Mouse (Mus musculus) embryonic fibroblast, embryonic 13.5 days (primary cell): Measurements from ENCODE around the gene Dennd5a. TPM values are rescaled to one million over a fixed set of nuclear protein-coding genes. Genes with fewer than 3 reads are reported as not detected.
A peak's percentile ranks its signal among the peaks of the same experiment; 100 is the strongest.

Experiments used
- H3K27ac ChIP-seq: 2 replicates; pipeline ENCODE4 v1.5.1; 2012; ENCODE audit warnings: low read length, control low read depth, inconsistent platforms; ENCODE audit not compliant: insufficient read depth
- H3K4me1 ChIP-seq: 2 replicates; pipeline ENCODE4 v1.6.1; 2011; ENCODE audit warnings: low read length; ENCODE audit not compliant: control insufficient read depth, insufficient read depth
- H3K4me3 ChIP-seq: 2 replicates; pipeline ENCODE4 v1.5.1; 2011; ENCODE audit warnings: mild to moderate bottlenecking, control low read depth, low read length; ENCODE audit not compliant: insufficient read depth
- CTCF ChIP-seq: IDR thresholded peaks from 2 replicates; pipeline ENCODE4 v1.5.1; 2011; ENCODE audit warnings: mild to moderate bottlenecking, control low read depth, low read length, moderate library complexity, borderline replicate concordance; ENCODE audit not compliant: insufficient read depth
- POLR2A ChIP-seq: IDR thresholded peaks from 2 replicates; pipeline ENCODE4 v1.6.1; 2011; ENCODE audit warnings: low read depth, mild to moderate bottlenecking, control low read depth, low read length, moderate library complexity
- polyA plus RNA-seq: library from polyadenylated mRNA; stranded (reverse); fragments of >200 nt; gene quantifications from 2 replicates; pipeline ENCODE4 v1.2.4, GENCODE M21; 2011; ENCODE audit warnings: low read depth; ENCODE audit not compliant: missing spikeins, insufficient read length

Dennd5a gene
- polyA plus RNA-seq, 1 experiment, result 103 TPM

DNA sequence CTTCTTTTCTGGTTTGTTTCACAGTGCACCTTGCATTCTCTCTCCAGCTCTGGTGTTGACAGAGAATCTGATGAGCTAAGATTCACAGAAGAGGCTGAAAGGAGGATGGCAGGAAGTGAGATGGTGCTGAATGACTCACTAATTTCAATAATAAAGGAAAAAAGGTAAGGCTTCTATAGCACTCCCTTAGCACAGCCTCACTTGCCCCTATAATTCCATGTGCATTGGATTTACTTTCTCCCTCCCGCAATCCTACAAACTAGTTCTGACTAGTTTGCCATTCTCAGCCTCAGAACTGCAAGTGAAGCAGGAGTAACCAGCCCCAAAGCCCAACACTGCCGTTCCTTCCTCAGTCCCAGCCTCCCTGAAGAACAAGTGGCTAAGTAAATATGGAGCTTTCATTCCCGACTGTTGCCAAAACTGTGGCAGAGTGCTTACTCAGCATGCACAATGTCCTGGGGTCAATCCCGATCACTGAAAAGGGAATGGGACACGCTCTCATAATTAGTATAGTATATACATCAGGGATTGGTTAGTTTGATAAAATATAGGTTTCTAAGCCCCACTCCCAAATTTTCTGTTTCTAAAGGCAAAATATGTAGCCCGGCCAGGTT is 15.7 kb downstream of the Dennd5a start:
- no peak for TF ChIP-seq CTCF
- no peak overlapping the region for H3K4me3 ChIP-seq
- H3K4me1 ChIP-seq, result peaks cover 25% of the 10 kb centered on the region
- 0 out of 2 replicates have a peak overlapping the region, but pooled peaks have one; percentile 14 for H3K27ac ChIP-seq

DNA sequence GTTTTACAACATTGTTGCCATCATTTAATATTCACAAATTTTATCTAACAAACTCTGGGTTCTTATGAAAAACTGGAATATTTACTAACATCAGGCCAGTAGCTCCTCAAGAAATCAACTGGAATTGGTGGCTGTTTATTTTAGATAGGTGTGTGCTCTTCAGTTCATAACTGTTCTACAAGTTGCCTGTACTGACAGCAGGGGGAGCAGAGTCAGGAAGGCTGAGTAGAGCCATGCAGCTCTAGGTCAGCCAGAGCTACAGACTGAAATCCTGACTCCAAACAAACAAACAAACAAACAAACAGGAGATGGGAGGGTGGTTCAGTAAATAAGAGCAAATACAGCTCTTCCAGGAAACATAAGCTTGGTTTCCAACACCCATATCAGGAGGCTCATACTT is 30.6 kb downstream of the Dennd5a start:
- H3K27ac ChIP-seq, result no peak overlapping the region
- no peak overlapping the region for H3K4me3 ChIP-seq
- H3K4me1 ChIP-seq, result no peaks in the 10 kb centered on the region
- no peak for TF ChIP-seq POLR2A
- TF ChIP-seq CTCF, result 0 out of 2 replicates have a peak, but pooled peaks have one; percentile 21

DNA sequence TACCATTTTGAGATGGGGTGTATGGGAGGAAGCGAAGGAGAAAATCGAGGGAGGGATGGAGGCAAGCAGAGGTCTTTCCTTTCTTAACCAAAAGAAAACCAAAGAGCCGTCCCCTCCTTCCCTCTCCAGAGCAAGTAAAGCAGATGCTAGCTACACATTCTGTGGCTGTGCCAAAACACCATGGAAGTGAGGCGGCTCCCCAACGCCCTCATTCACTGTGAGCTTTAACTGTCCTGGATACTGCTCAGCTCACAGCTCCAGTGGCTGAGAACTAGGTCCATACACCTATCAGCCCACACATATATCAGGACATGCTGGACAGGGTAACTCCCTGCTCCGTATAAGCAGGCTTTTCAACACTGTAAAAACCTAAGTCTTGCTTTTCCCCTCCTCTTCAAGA is 31.9 kb downstream of the Dennd5a start:
- Histone ChIP-seq H3K4me1 (no peaks in the 10 kb centered on the region), H3K4me3 (no peak overlapping the region), H3K27ac (no peak overlapping the region)
- TF ChIP-seq CTCF (no peak), POLR2A (no peak)

DNA sequence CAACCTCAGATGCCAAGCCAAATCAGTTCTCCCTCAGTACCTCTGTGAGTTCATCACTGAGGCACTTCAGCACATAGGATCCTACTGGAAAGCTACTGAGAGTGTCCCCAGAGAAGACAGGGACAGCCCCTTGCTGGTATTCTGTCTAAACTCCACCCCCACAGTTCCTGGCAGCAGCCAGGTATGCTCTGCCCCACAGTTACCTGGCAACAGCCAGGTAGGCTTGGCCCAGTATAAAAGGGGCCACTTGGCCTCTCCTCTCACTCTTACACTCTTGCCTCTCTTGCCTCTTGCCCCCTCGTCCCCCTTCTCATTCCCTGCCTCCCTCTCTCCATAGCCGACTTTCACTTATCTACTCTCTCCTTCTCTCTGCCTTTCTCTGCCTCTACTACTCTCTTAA is 35.3 kb downstream of the Dennd5a start:
- Histone ChIP-seq H3K27ac (no peak overlapping the region), H3K4me1 (no peaks in the 10 kb centered on the region), H3K4me3 (no peak overlapping the region)
- TF ChIP-seq CTCF, result no peak
- no peak for TF ChIP-seq POLR2A

DNA sequence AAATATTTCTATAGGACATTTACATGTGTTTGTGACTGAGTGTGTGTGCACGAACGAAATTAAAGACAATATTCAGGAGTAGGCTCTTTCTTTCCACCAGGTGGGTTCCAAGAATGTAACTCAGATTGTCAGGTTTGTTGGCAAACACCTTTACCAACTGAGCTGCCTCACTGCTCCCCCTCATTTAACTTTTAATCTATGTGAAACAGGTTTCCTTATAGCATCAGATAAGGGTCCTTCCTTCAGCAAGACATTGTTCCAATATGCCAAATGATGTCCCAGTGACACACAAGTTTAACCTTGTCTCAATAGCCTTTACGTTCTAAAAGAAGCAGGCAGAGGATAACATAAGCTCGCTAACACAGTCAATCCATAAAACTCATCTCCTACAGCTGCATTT is 37.4 kb downstream of the Dennd5a start:
- H3K4me1 ChIP-seq, result no peaks in the 10 kb centered on the region
- TF ChIP-seq POLR2A, result no peak
- TF ChIP-seq CTCF, result no peak
- H3K4me3 ChIP-seq, result no peak overlapping the region
- no peak overlapping the region for H3K27ac ChIP-seq

DNA sequence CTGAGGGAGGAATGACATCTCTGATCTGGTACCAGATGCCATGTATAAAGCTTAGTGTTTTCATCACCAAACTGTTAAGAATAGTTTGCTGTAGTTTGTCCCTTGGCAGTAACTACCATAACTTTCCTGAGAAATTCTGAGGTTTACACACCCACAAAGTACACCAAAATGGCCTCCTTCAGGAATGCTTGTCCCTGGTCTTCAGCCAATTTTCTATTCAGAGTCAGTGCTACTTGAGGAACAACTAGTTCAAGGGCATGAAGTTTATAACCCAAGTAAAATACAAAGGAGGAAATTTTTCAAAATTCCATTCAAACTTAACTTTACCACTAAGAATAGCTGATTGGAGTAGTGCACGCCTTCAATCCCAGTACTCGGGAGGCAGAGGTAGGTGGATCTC is 54.1 kb downstream of the Dennd5a start:
- H3K4me1 ChIP-seq, result no peaks in the 10 kb centered on the region
- H3K27ac ChIP-seq, result no peak overlapping the region
- H3K4me3 ChIP-seq, result no peak overlapping the region
- TF ChIP-seq CTCF, result no peak
- no peak for TF ChIP-seq POLR2A

DNA sequence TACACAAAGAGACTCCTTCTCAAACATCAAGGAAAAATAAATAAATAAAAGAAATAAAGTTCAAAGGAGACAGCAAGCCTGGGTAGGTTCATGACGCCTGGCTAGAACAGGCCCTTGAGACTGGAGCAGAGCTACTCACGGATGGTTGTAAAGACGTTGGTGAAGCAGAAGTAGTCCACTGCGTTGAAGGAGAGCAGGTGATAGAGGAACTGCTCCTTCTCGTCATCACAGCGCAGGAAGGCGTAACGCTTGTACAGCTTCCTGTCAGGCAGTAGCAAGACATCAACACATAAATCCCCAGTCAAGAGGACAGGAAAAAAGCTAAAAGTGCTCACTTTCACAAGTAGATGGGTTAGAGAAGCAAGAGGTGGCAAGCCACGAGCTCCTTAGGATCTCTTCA is 59.3 kb downstream of the Dennd5a start:
- Histone ChIP-seq H3K27ac (no peak overlapping the region), H3K4me3 (no peak overlapping the region), H3K4me1 (no peaks in the 10 kb centered on the region)
- TF ChIP-seq CTCF (no peak), POLR2A (no peak)

DNA sequence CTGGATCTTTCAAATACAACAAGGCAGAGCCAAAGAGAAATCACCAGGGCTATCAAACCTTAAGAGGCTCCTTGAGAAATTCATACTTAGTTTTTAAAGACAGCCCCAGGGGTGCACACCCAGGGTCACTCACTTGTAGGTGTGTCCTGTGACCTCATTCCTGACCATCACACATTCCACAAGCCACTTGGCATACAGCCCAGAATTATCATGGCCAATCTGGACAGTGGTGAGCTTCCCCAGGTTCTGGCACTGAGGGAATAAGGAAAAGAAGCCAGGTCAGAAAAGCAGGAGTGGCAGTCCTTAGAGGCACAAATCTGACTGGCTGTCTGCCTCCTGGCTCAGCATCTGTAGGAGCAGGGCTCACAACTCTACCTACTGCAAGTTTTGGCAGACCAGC is 61.4 kb downstream of the Dennd5a start:
- no peak for TF ChIP-seq POLR2A
- TF ChIP-seq CTCF, result no peak
- no peak overlapping the region for H3K4me3 ChIP-seq
- H3K4me1 ChIP-seq, result no peaks in the 10 kb centered on the region
- no peak overlapping the region for H3K27ac ChIP-seq

DNA sequence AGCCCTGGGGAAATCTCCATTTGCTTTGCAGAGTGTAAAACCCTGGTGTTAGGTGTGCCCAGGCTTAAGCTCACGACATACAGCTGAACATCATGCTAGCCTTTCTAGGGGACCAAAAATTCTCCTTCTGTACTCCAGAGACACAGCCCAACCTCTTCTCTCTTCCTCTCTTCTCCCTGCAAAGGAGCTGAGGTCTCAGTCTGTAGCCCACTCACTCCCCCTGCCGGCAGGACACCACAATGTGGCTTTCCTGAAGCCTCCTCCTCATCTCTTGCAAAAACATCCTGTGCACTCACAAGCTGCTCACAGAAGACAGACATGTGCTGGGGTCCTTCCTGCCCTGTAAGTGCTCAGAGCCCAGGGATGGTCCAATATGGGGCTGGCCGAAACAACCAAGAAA is 67.7 kb downstream of the Dennd5a start:
- TF ChIP-seq POLR2A (no peak), CTCF (peak; percentile 82; the same call in 1 of the 2 replicates)
- H3K4me3 ChIP-seq, result no peak overlapping the region
- no peak overlapping the region for H3K27ac ChIP-seq

DNA sequence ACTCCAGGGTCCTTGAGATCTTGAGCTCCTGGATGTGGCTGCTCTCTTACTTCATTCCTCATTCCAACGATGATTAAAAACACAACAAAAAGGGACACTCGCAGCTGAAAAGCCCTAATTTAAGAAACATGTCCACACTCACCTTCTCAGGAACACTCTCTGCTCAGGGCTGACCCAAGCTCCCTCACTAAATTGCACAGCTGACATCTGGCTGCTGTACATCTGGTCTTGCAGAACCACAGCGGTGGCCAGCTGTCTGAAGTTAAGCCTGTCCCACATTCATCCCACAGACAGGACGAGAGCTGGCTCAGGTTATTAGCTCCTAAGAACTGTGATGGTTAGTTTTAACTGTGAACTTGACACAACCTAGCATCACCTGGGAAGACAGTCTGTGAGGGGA is 68.5 kb downstream of the Dennd5a start:
- H3K4me3 ChIP-seq, result no peak overlapping the region
- TF ChIP-seq CTCF (no peak), POLR2A (no peak)
- H3K27ac ChIP-seq, result no peak overlapping the region
- H3K4me1 ChIP-seq, result no peaks in the 10 kb centered on the region

More for the DNA sequence above, 67.7 kb downstream of the Dennd5a start:
- no peaks in the 10 kb centered on the region for H3K4me1 ChIP-seq

DNA sequence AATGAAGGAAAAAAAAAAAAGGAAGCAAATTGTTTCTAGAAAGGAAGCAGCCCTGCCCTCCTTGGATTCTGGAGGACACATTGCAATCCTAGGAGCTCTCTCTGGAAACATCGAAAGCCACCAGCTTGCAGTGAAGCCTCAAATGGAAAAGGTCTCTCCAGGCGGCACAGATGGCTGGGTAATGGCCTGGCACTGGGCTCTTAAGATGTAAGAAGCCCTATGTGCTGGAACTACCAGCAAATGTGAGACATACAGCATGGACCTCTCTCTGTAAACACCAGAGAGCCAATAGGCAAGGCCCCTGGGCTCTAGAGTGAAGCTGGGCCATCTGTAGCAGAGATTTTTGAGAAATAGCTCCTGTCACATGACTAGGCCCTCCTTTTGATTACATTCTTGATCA is 70.0 kb downstream of the Dennd5a start:
- TF ChIP-seq CTCF (no peak), POLR2A (no peak)
- Histone ChIP-seq H3K27ac (no peak overlapping the region), H3K4me1 (no peaks in the 10 kb centered on the region), H3K4me3 (no peak overlapping the region)

DNA sequence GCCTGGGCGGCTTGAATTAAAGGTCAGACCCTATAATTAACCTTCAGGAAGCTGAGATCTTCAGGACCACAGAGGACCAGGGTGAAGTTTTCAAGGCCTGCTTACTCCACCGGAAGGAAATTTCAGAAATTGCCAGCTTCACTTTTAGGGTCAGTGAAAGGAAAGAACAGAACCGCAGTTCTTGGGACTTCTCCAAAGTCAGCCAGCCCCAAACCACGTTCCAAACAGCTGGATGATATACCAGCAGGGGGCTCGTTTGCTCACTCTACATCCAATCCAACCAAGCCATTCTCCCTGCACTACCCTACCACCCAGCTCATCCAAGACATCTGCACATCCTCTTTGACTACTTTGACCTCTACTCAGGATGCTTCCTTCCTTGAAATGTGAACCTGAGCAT is 71.0 kb downstream of the Dennd5a start:
- no peaks in the 10 kb centered on the region for H3K4me1 ChIP-seq
- H3K27ac ChIP-seq, result no peak overlapping the region
- no peak for TF ChIP-seq CTCF
- no peak for TF ChIP-seq POLR2A
- H3K4me3 ChIP-seq, result no peak overlapping the region
